Mouse (Mus musculus) ES-E14 (cell line): ENCODE measurements around the gene Tnfrsf26. TPM values are rescaled to one million over a fixed set of nuclear protein-coding genes. Genes with fewer than 3 reads are reported as not detected.
"Not testable (repeated sequence)": the region's sequence is repeated elsewhere in the genome, so short reads cannot be mapped to it uniquely, and the experiment has no call there.

ENCODE experiments used
- DNase-seq: peaks from one replicate; pipeline ENCODE4 v3.0.0-alpha.2; 2013; ENCODE audit warnings: low read depth, low spot score
- H3K27ac ChIP-seq: 2 replicates; pipeline ENCODE4 v1.5.1; 2012; ENCODE audit warnings: low read depth, mild to moderate bottlenecking, low read length, moderate library complexity, mixed read lengths; ENCODE audit not compliant: poor library complexity, insufficient read depth, severe bottlenecking
- H3K36me3 ChIP-seq: 2 replicates; pipeline ENCODE4 v1.6.1; 2012; ENCODE audit warnings: mild to moderate bottlenecking, low read length, moderate library complexity, mixed read lengths; ENCODE audit not compliant: control insufficient read depth, poor library complexity, insufficient read depth, severe bottlenecking
- H3K4me1 ChIP-seq, 2 experiments: fragments of 150-350 bp in 1 of 2; sonication (generic) in 1 of 2; 2 replicates each; pipeline ENCODE4 v1.6.1; 2012; ENCODE audit warnings: low read length in 2 of 2, mild to moderate bottlenecking in 1 of 2, mixed read lengths in 1 of 2; ENCODE audit not compliant: control insufficient read depth in 2 of 2, insufficient read depth in 2 of 2, poor library complexity in 1 of 2
- H3K4me3 ChIP-seq, 2 experiments: fragments of 150-350 bp in 1 of 2; sonication (generic) in 1 of 2; 2 replicates each; pipeline ENCODE4 v1.5.1; 2012; ENCODE audit warnings: low read length in 2 of 2, low read depth in 1 of 2, mild to moderate bottlenecking in 1 of 2, mixed read lengths in 1 of 2; ENCODE audit not compliant: insufficient read depth in 1 of 2, poor library complexity in 1 of 2, severe bottlenecking in 1 of 2
- H3K9ac ChIP-seq: 2 replicates; pipeline ENCODE4 v1.6.1; 2012; ENCODE audit warnings: low read depth, mild to moderate bottlenecking, low read length, mixed read lengths; ENCODE audit not compliant: poor library complexity, insufficient read depth, severe bottlenecking
- H3K9me3 ChIP-seq: fragments of 150-350 bp; sonication (generic); 2 replicates; pipeline ENCODE4 v1.6.1; 2012; ENCODE audit warnings: low read depth, mild to moderate bottlenecking, low read length; ENCODE audit not compliant: control insufficient read depth, insufficient read depth
- CHD2 ChIP-seq: IDR thresholded peaks from 2 replicates; pipeline ENCODE4 v1.6.1; 2014; ENCODE audit warnings: mild to moderate bottlenecking, low read depth, low read length, inconsistent platforms
- HCFC1 ChIP-seq: IDR thresholded peaks from 2 replicates; pipeline ENCODE4 v1.6.1; 2012; ENCODE audit warnings: low read length, inconsistent platforms, borderline replicate concordance; ENCODE audit not compliant: insufficient read depth
- MAFK ChIP-seq: IDR thresholded peaks from 2 replicates; pipeline ENCODE4 v1.6.1; 2014; ENCODE audit warnings: mild to moderate bottlenecking, low read depth, low read length, inconsistent platforms; ENCODE audit not compliant: insufficient read depth
- ZC3H11A ChIP-seq: IDR thresholded peaks from 2 replicates; pipeline ENCODE4 v1.6.1; 2012; ENCODE audit warnings: low read depth, mild to moderate bottlenecking, inconsistent platforms, low read length, borderline replicate concordance
- ZNF384 ChIP-seq: IDR thresholded peaks from 2 replicates; pipeline ENCODE4 v1.6.1; 2012; ENCODE audit warnings: low read depth, low read length, inconsistent platforms
- in situ Hi-C, 2 experiments: fragments of 600-800 bp; cut with MboI; formaldehyde crosslinking; loops; one replicate each; pipeline ENCODE4 v1.15.1; 2025; ENCODE audit warnings: low sequenced_read_pairs in 2 of 2, inconsistent platforms in 1 of 2; ENCODE audit not compliant: unreplicated experiment in 2 of 2
- total RNA-seq: library from RNA; depleted of rRNA; stranded (reverse); fragments of 300-350 nt; gene quantifications from 2 replicates; pipeline ENCODE4 v1.2.3, GENCODE M21; 2012

Tnfrsf26 gene
- total RNA-seq, 1 experiment = 0.18 TPM

- in situ Hi-C loops = no loop called here
- no peaks in the 10 kb centered on the region for H3K4me1 ChIP-seq
- peak; percentile 73 for DNase-seq
- H3K9ac ChIP-seq = peak within 1 kb of the TSS; percentile 89
- no peaks in the 10 kb centered on the region for H3K9me3 ChIP-seq
- TF ChIP-seq ZNF384 (no peak), HCFC1 (no peak), ZC3H11A (no peak), CHD2 (no peak), MAFK (no peak)
- H3K4me3 ChIP-seq = peak within 1 kb of the TSS; percentile 90 to 97
- no peak within 1 kb of the TSS for H3K27ac ChIP-seq
- H3K36me3 ChIP-seq = no peaks in the 10 kb centered on the region
Observed at GRCm38 (mm10) chr7:143649034-143649768, 20.7 kb upstream of the Tnfrsf26 start, which contains the start of gene Tnfrsf22. Tnfrsf22 (minus strand) TSS chr7:143649661.

- H3K36me3 ChIP-seq, H3K4me3 ChIP-seq, H3K9ac ChIP-seq, H3K27ac ChIP-seq, H3K9me3 ChIP-seq, in situ Hi-C loops, DNase-seq, H3K4me1 ChIP-seq: not testable (repeated sequence)
Observed at GRCm38 (mm10) chr7:143643949-143644348, 15.4 kb upstream of the Tnfrsf26 start.

- Histone ChIP-seq H3K9me3 (no peaks in the 10 kb centered on the region), H3K36me3 (peaks cover 2% of the 10 kb centered on the region; the same call in 1 of the 2 replicates), H3K4me1 (peaks cover 0 to 3% of the 10 kb centered on the region in 2 experiments; a peak in 1 of 4 replicates), H3K4me3 (no peak overlapping the region), H3K27ac (peak overlapping the region; percentile 44), H3K9ac (no peak overlapping the region)
- in situ Hi-C loops = no loop called here
- peak; percentile 28 for DNase-seq
- TF ChIP-seq HCFC1 (no peak), CHD2 (no peak), ZC3H11A (no peak), ZNF384 (no peak)
Observed at GRCm38 (mm10) chr7:143636674-143637073, 8.2 kb upstream of the Tnfrsf26 start.

DNA sequence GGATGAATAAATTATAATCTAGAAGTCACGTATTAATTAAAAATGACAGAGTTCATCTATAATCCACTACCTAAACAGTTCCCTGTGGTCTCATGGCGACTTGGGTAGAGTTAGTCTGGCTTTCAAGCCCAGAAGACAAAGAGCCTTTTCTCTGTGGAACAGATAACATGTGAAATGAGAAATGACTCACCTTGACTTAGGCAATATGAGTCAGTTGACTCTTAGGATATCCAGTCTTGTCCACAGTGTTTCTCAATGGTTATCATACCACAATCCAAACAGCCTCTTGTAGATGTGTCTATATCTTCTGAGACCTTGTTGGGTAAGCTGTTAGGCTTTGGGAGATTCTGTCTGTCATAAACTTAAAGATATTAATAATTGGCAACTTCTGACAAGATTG is 3.0 kb upstream of the Tnfrsf26 start:
- Histone ChIP-seq H3K9ac (no peak overlapping the region), H3K4me3 (no peak overlapping the region), H3K4me1 (no peaks in the 10 kb centered on the region), H3K9me3 (no peaks in the 10 kb centered on the region), H3K36me3 (peaks cover 2% of the 10 kb centered on the region; the same call in 1 of the 2 replicates), H3K27ac (no peak overlapping the region)
- in situ Hi-C loops = no loop called here
- DNase-seq = no peak
- no peak for TF ChIP-seq HCFC1
- no peak for TF ChIP-seq CHD2
- no peak for TF ChIP-seq MAFK

GRCm38 (mm10) chr7:143629501-143629900 is 979 bp upstream of the Tnfrsf26 start:
- Histone ChIP-seq H3K4me1 (no peaks in the 10 kb centered on the region), H3K27ac (no peak overlapping the region), H3K4me3 (no peak overlapping the region), H3K36me3 (no peaks in the 10 kb centered on the region), H3K9ac (no peak overlapping the region), H3K9me3 (no peaks in the 10 kb centered on the region)
- in situ Hi-C loops = no loop called here
- no peak for DNase-seq
- TF ChIP-seq CHD2 (no peak), ZC3H11A (no peak), MAFK (no peak), HCFC1 (no peak), ZNF384 (no peak)
